Mouse (Mus musculus) olfactory bulb, adult 2 months (tissue): ENCODE data around the gene 9130023H24Rik. TPM values are rescaled to one million over a fixed set of nuclear protein-coding genes. Genes with fewer than 3 reads are reported as not detected.
A peak's percentile ranks its signal among the peaks of the same experiment; 100 is the strongest.

Experiments used
- H3K27ac ChIP-seq: fragments of 200-500 bp; 2 replicates; pipeline ENCODE4 v1.5.1; 2012; ENCODE audit warnings: low read depth, low read length; ENCODE audit not compliant: insufficient read depth
- H3K4me1 ChIP-seq: fragments of 200-500 bp; 2 replicates; pipeline ENCODE4 v1.6.1; 2012; ENCODE audit warnings: low read length; ENCODE audit not compliant: control insufficient read depth, insufficient read depth
- H3K4me3 ChIP-seq: fragments of 200-500 bp; 2 replicates; pipeline ENCODE4 v1.5.1; 2012; ENCODE audit warnings: mild to moderate bottlenecking, low read depth, low read length, moderate library complexity; ENCODE audit not compliant: insufficient read depth
- CTCF ChIP-seq: fragments of 200-500 bp; IDR thresholded peaks from 2 replicates; pipeline ENCODE4 v1.5.1; 2012; ENCODE audit warnings: low read depth, mild to moderate bottlenecking, low read length, moderate library complexity; ENCODE audit not compliant: insufficient read depth
- POLR2A ChIP-seq: fragments of 200-500 bp; IDR thresholded peaks from 2 replicates; pipeline ENCODE4 v1.6.1; 2012; ENCODE audit warnings: mild to moderate bottlenecking, low read depth, low read length, moderate library complexity; ENCODE audit not compliant: insufficient read depth
- WGBS: fragments of 180-500 bp; shearing (Covaris S2); methylation state at CpG from one replicate; pipeline ENCODE4 v1.1.7; 2018; 5-methylcytosine and 5-hydroxymethylcytosine counted together
- polyA plus RNA-seq: library from polyadenylated mRNA; stranded (reverse); fragments of >200 nt; gene quantifications from 2 replicates; pipeline ENCODE4 v1.2.4, GENCODE M21; 2012; ENCODE audit warnings: low replicate concordance; ENCODE audit not compliant: missing spikeins, insufficient read depth, insufficient read length

Gene 9130023H24Rik
- polyA plus RNA-seq, 1 experiment = not detected

DNA sequence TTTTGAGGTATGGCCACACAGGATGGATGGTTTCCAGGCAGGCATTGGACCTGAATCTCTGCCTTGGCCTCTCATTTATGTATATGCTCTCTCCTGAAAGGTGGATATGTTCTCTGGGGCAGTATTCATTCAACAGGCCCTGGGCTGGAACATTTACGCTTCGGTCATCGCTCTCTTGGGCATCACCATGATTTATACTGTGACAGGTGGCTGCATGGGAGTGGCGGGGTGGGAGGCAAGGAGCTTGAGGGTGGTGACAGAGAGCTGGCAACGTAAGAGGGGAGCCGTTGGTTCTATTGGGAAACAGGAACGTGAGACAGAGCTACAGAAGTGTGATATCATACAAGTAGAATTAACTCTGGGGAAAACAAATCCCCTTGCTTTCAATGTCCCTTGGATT is 30.0 kb upstream of the 9130023H24Rik start:
- Histone ChIP-seq H3K27ac (no peak overlapping the region), H3K4me3 (no peak overlapping the region), H3K4me1 (no peaks in the 10 kb centered on the region)
- 89% methylated on average over 7 of the region's 7 CpGs for WGBS
- TF ChIP-seq POLR2A (no peak), CTCF (no peak)

- no peaks in the 10 kb centered on the region for H3K4me1 ChIP-seq
- no peak overlapping the region for H3K27ac ChIP-seq
- H3K4me3 ChIP-seq = no peak overlapping the region
- TF ChIP-seq POLR2A (no peak), CTCF (no peak)
- 66% methylated on average over 13 of the region's 13 CpGs for WGBS
These were observed 29.6 kb upstream of the 9130023H24Rik start for GRCm38 (mm10) chr7:128267391-128267790.

GRCm38 (mm10) chr7:128266056-128266455 is 28.2 kb upstream of the 9130023H24Rik start:
- TF ChIP-seq POLR2A (no peak), CTCF (no peak)
- WGBS = 85% methylated on average over 5 of the region's 5 CpGs
- no peak overlapping the region for H3K4me3 ChIP-seq
- no peak overlapping the region for H3K27ac ChIP-seq
- H3K4me1 ChIP-seq = no peaks in the 10 kb centered on the region

DNA sequence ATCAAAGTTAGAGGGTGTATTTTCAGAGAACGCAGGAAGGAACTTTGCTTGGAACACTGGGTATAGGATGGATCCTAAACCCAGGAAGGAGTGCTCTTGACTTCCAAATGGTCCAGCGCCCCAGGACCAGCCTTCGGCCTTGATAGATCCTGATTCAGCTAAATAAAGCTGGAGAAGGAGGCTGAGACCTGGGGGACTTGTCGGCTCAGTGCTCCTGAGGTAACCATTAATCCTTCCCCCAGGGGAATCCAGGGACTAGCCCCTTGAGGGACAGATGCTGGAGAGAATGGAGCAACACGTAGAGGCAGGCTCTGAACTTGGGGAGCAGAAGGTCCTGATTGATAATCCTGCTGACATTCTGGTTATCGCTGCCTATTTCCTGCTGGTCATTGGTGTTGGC is 27.6 kb upstream of the 9130023H24Rik start, which contains the start of gene Slc5a2:
Gene Slc5a2, plus strand, starts transcription at position 247 of the 400 bp plus-strand sequence.
- Histone ChIP-seq H3K27ac (no peak within 1 kb of the TSS), H3K4me3 (no peak within 1 kb of the TSS), H3K4me1 (no peaks in the 10 kb centered on the region)
- WGBS = 85% methylated on average over 6 of the region's 6 CpGs
- TF ChIP-seq POLR2A (no peak), CTCF (no peak)

DNA sequence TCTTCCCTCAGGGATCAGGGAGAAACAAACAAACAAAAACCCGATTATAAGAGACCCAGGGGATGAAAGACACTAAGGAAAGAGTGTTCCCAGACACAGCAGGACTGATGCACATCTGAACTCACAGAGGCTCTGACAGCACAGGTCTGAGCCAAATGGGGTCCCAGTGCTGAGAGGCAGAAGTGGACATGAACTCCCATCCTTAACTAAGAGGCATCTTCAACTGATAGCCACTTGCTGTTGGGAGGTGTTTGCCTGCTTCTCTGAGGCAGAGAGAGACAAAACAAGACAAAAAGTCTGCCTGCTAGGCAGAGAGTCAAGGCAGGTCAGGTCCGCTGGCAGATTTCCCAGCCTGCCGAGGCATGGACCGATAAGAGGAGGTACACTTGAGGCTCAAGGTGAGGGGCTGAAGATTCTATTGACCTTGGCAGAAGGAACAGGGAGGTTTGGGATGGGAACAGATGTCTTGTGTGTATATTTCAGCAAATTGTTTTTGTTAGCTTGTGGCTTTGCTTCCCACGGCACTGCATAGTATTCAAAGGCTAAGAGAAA is 19.0 kb upstream of the 9130023H24Rik start:
- H3K27ac ChIP-seq = no peak overlapping the region
- no peak for TF ChIP-seq CTCF
- no peak for TF ChIP-seq POLR2A
- WGBS = 47% methylated on average over 5 of the region's 5 CpGs
- peaks cover 15% of the 10 kb centered on the region for H3K4me1 ChIP-seq
- H3K4me3 ChIP-seq = no peak overlapping the region

DNA sequence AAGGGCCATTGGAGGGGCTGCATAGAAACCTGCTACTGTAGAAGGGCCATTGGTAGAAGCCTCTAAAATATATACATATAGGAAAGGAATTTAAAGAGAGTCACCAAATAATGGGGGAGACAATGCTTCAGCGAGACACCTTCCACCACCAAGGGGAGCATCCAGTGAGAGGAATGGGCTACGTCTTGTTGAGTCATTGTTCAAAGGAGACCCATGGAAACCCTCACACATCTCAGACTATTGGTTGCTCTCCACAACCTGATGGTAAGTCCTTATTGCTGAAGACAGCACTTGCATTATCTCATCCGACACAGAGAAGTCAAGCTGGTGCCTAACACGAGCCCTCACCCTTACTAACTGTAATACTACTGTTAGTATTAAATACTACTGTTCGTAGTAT is 17.9 kb upstream of the 9130023H24Rik start:
- no peak overlapping the region for H3K27ac ChIP-seq
- no peak overlapping the region for H3K4me3 ChIP-seq
- WGBS = 97% methylated on average over 5 of the region's 5 CpGs

GRCm38 (mm10) chr7:128254978-128255377 is 17.1 kb upstream of the 9130023H24Rik start:
- Histone ChIP-seq H3K4me1 (peaks cover 15% of the 10 kb centered on the region), H3K4me3 (no peak overlapping the region), H3K27ac (no peak overlapping the region)
- 76% methylated on average over 2 of the region's 2 CpGs for WGBS
- TF ChIP-seq POLR2A (no peak), CTCF (no peak)

More for the DNA sequence above, 17.9 kb upstream of the 9130023H24Rik start:
- TF ChIP-seq POLR2A = no peak
- TF ChIP-seq CTCF = no peak
- peaks cover 15% of the 10 kb centered on the region for H3K4me1 ChIP-seq

- WGBS = 6% methylated on average over 24 of the region's 24 CpGs
- no peak for TF ChIP-seq CTCF
- no peak for TF ChIP-seq POLR2A
- Histone ChIP-seq H3K4me1 (peaks cover 15% of the 10 kb centered on the region), H3K27ac (no peak overlapping the region), H3K4me3 (peak overlapping the region; percentile 31)
These were observed 14.8 kb upstream of the 9130023H24Rik start for GRCm38 (mm10) chr7:128252609-128253008.

GRCm38 (mm10) chr7:128251946-128252345 is 14.1 kb upstream of the 9130023H24Rik start:
- Histone ChIP-seq H3K4me3 (no peak overlapping the region), H3K4me1 (peaks cover 17% of the 10 kb centered on the region), H3K27ac (no peak overlapping the region)
- WGBS = 55% methylated on average over 12 of the region's 12 CpGs
- TF ChIP-seq POLR2A (no peak), CTCF (no peak)
